Mouse (Mus musculus) olfactory bulb, adult 2 months (tissue): ENCODE results near the gene Ubac2.

Experiments
- CTCF ChIP-seq: fragments of 200-500 bp; IDR thresholded peaks from 2 replicates; pipeline ENCODE4 v1.5.1; 2012; ENCODE audit warnings: low read depth, mild to moderate bottlenecking, low read length, moderate library complexity; ENCODE audit not compliant: insufficient read depth
- POLR2A ChIP-seq: fragments of 200-500 bp; IDR thresholded peaks from 2 replicates; pipeline ENCODE4 v1.6.1; 2012; ENCODE audit warnings: mild to moderate bottlenecking, low read depth, low read length, moderate library complexity; ENCODE audit not compliant: insufficient read depth

GRCm38 (mm10) chr14:121851231-121851630, 27.2 kb upstream of the Ubac2 start:
- no peak for TF ChIP-seq CTCF
- no peak for TF ChIP-seq POLR2A
